Mouse (Mus musculus): ENCODE measurements around the gene Tbc1d4. TPM values are rescaled to one million over a fixed set of nuclear protein-coding genes. Genes with fewer than 3 reads are reported as not detected.

Gene Tbc1d4
- polyA plus RNA-seq (2012; rRNA removed) = 6.8 and 9.0 TPM in 2 replicates

DNA sequence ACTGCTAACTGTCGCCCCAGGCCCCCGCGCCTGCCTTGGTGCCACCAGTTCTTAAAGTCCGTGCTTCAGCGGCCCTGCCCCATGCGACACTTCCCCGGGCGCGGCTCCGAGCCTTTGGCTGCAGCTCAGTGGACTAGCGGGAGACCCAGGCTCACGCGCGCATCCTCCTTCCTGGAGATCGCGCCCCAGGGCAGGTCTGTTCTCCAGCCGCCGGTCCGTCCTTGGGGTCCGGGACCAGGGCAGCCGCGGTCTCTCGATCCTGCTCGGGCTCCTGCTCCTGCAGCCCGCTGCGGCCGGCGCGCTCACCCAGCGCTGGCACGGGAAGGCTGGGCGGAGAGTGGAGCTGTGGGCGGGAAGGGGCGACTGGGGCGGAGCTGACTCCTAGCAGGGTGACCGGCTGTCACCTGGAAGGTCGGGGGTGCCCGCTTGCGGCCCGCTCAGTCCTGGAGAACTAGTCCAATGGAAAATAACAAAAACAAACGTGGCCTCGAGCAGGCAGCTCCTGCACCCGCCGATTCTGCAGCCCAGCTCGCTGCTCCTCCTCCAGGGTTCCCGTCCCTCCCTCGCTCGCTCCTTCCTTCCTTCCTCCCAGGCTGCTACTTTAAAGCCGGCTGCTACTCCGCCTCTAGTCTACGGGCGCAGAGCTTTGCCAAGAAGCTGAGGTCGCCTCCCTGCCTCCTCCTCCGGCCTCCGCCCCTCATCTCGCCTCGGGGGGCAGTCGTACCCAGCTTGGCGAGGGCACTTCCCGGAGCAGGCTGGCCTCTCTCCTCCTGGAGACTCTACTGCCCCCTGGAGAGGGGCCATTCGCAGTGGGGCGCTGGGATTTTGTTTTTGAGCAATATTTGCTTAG is at the start of gene Tbc1d4:
Gene Tbc1d4, minus strand, starts transcription at position 673 of the 850 bp plus-strand sequence.
- DNase-seq (ENCODE audit: low read depth) = peak; percentile 91
- TF ChIP-seq CTCF (IDR thresholded peaks at IDR 0.05; ENCODE audit: borderline replicate concordance, extremely low read depth, insufficient read depth, insufficient read length) (peak; percentile 56), POLR2A (IDR thresholded peaks at IDR 0.05; ENCODE audit: borderline replicate concordance, extremely low read depth, insufficient read depth, insufficient read length, poor library complexity, severe bottlenecking) (0 out of 2 replicates have a peak, but pooled peaks have one; percentile 16)

DNA sequence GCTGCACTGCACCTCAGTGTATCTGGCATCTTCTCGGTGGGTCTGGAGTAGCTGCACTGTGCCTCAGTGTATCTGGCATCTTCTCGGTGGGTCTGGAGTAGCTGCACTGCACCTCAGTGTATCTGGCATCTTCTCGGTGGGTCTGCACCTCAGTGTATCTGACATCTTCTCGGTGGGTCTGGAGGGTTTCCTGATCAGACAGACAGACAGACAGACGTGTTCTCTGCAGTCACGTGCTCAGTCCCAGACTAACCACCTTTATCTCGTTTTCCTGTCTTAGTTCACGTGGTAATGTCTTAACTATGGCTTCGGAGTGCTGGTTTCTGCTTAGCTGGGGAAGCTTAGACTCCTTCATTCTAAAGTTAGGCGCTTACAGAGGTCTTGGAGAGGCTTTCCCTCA is 47.3 kb upstream of the Tbc1d4 start:
- no peak for DNase-seq (ENCODE audit: low read depth)
- TF ChIP-seq CTCF (IDR thresholded peaks at IDR 0.05; ENCODE audit: borderline replicate concordance, extremely low read depth, insufficient read depth, insufficient read length) (no peak), POLR2A (IDR thresholded peaks at IDR 0.05; ENCODE audit: borderline replicate concordance, extremely low read depth, insufficient read depth, insufficient read length, poor library complexity, severe bottlenecking) (no peak)

DNA sequence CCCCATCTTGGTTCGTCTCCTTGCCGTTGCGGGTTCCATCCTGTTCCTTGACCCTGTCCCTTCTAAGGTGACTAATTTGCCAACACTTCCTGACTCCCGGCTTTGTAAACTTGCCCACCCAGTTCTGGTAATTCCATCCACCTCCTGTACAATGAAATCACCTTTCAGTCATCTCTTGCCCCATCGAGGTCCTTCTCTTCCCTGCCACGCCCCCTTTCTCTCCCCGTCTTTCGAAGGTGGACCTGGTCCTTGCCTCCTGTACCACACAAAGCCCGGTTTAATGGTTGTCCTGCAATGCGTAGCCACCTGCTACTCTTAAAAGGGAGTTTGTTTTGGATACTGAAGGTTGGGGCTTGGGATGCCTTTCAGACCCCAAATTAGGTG is 45.5 kb upstream of the Tbc1d4 start:
- TF ChIP-seq POLR2A (IDR thresholded peaks at IDR 0.05; ENCODE audit: borderline replicate concordance, extremely low read depth, insufficient read depth, insufficient read length, poor library complexity, severe bottlenecking) (no peak), CTCF (IDR thresholded peaks at IDR 0.05; ENCODE audit: borderline replicate concordance, extremely low read depth, insufficient read depth, insufficient read length) (no peak)
- peak; percentile 42 for DNase-seq (ENCODE audit: low read depth)

DNA sequence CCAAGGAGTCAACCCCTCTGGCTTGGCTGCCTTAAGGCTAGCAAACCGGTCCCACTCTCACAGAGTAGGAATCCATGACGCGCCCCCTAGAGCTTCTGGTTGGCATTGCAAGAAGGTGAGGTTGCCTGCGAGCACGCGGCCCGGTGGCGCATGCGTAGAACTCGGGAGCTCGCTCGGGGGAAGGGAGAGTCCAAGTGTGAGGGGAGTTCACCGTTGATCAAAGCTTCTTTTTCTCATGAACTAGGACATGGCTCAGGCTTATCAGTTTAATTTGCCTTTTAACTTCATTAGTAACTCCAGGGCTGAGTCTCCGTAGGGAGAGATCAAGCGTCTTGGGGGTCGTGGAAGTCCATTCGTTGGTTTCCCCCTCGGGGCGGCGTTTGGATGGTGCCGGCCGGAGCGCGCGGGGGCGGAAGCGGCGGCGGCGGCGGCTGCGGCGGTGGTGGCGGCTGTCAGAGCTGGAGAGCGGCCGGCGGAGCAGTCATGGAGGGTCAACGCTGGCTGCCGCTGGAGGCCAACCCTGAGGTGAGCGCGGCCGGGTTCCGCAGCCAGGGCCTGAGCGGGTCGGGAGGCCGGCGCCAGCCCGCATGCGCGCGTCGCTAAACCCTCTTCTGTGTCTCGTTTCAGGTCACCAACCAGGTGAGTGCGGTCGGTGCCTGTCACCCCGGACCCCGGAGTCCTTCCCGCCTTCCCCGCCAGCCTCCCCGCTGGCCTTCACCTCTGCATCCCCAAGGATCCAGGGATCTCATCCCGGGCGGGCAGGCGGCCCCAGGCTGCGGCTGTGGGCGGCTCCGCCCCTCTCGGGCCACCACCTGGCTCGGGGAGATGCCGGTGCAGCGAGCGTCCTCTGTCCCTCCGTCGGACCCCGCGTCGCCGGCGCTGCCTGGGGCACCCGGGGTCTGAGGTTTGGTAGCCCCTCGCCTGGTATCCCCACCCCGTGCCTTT is 44.9 kb upstream of the Tbc1d4 start, which contains the start of gene Uchl3:
Gene Uchl3, plus strand, starts transcription at position 387 of the 945 bp plus-strand sequence.
- TF ChIP-seq POLR2A (IDR thresholded peaks at IDR 0.05; ENCODE audit: borderline replicate concordance, extremely low read depth, insufficient read depth, insufficient read length, poor library complexity, severe bottlenecking) (peak; percentile 75), CTCF (IDR thresholded peaks at IDR 0.05; ENCODE audit: borderline replicate concordance, extremely low read depth, insufficient read depth, insufficient read length) (peak; percentile 97)
- peak; percentile 97 for DNase-seq (ENCODE audit: low read depth)

DNA sequence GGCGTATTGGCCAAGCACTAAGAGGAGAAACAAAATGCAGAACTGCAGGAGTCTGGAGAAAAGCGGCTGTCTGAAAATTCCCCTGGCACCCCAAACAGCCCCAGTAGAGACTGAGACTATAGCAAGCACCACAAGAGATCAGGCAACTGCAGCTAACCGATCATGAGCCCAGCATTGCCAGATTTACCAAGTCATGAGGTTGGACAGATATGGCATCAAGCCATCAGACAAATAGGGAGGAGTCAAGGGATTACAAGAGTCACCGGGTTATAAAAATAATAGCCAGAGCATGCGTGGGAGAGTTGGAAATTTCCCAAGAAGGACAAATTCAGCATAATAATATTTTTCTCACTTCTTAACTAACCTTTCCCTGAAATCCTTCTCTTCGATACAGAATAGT is 43.6 kb upstream of the Tbc1d4 start:
- no peak for DNase-seq (ENCODE audit: low read depth)
- TF ChIP-seq POLR2A (IDR thresholded peaks at IDR 0.05; ENCODE audit: borderline replicate concordance, extremely low read depth, insufficient read depth, insufficient read length, poor library complexity, severe bottlenecking) = no peak

DNA sequence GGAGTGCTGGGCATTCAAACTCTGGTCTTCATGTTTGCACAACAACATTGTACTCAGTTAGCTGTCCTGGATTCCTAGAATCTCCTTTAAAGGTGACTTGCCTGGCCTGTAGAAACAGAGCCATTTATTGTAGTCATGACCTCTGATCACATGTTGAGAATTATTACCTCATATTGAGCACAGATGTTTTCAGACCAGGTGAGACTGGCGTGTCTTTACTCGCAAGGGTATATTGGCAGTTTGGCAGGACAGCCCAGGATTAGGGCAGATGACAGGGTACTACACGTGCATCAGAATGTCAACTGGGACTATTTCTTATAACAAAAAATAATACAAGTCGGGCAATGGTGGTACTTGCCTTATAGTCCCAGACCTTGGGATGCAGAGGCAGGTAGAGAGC is 41.6 kb upstream of the Tbc1d4 start:
- no peak for DNase-seq (ENCODE audit: low read depth)
- TF ChIP-seq CTCF (IDR thresholded peaks at IDR 0.05; ENCODE audit: borderline replicate concordance, extremely low read depth, insufficient read depth, insufficient read length) (no peak), POLR2A (IDR thresholded peaks at IDR 0.05; ENCODE audit: borderline replicate concordance, extremely low read depth, insufficient read depth, insufficient read length, poor library complexity, severe bottlenecking) (no peak)

DNA sequence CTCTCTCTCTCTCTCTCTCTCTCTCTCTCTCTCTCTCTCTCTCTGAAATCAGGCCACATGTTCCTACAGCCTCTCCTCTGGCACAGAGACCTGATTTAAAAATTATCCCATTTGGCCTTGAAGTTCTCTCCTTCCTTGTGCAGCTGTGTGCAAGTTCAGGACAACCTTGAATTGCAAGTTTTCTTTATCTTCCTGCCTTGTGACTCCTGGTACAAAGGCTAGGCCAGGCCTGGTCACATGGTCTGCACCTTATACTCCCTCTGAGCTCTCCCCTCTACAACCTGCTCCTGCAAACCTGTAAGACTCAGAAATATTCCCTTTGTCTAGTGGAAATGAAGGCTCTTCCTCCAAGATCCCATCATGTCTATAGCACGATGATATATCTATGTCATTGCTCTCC is 36.0 kb upstream of the Tbc1d4 start:
- no peak for DNase-seq (ENCODE audit: low read depth)
- no peak for TF ChIP-seq POLR2A (IDR thresholded peaks at IDR 0.05; ENCODE audit: borderline replicate concordance, extremely low read depth, insufficient read depth, insufficient read length, poor library complexity, severe bottlenecking)
- no peak for TF ChIP-seq CTCF (IDR thresholded peaks at IDR 0.05; ENCODE audit: borderline replicate concordance, extremely low read depth, insufficient read depth, insufficient read length)

DNA sequence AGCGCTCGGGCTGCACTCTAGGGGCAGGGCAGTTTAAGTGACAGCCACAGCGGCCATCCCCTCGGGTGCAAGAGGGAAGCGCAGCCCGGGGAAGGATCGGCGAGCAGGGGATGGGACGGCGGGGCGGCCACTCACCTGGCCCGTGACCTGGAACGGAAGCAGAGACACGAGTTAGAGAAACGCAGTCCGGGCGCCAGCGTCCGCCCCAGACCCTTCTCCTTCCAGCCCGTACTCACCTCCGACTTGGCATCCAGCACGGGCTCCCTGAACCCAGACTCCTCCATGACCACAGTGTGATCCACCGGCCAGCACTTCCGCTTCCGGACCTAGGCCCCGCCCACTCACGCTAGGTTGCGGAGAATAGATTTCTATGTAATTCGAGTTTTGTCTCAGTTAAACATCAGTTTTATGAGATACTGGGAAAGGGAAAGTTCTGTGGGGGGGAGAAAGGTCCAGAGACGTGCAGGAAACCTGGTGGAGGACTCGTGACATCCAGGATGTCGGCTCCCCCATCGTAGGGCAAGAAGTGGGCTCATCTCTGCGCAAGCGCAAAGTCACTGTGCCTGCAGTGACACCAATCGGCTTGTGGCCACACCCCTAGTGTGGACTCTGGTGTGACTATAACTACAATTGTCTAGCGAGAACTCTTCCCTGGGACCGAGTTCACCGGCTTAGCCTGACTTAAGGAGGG is 31.3 kb upstream of the Tbc1d4 start, which contains the start of gene Commd6:
Gene Commd6, minus strand, starts transcription at position 534 of the 691 bp plus-strand sequence.
- TF ChIP-seq CTCF (IDR thresholded peaks at IDR 0.05; ENCODE audit: borderline replicate concordance, extremely low read depth, insufficient read depth, insufficient read length) = no peak
- TF ChIP-seq POLR2A (IDR thresholded peaks at IDR 0.05; ENCODE audit: borderline replicate concordance, extremely low read depth, insufficient read depth, insufficient read length, poor library complexity, severe bottlenecking) = peak; percentile 53; the same call in 1 of the 2 replicates
- peak; percentile 98 for DNase-seq (ENCODE audit: low read depth)

DNA sequence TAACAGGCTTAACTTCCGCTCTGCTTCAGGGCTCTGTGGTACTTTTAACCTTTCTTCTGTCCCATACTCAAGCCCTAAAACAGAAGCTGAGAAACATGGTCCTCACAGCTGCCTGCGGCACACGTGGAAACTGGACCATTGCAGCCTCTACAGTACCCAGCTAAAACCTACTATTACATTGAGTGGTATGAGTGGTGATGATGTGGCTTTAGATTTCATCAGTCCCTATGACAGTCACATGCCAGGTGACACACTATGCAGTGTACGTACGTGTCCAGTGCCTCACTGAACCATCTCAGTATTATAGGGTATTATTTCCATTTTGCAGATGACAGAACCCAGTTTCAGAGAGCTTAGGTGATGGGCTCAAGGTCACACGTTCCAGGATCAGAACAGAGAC is 28.4 kb upstream of the Tbc1d4 start:
- DNase-seq (ENCODE audit: low read depth) = no peak
- TF ChIP-seq POLR2A (IDR thresholded peaks at IDR 0.05; ENCODE audit: borderline replicate concordance, extremely low read depth, insufficient read depth, insufficient read length, poor library complexity, severe bottlenecking) (no peak), CTCF (IDR thresholded peaks at IDR 0.05; ENCODE audit: borderline replicate concordance, extremely low read depth, insufficient read depth, insufficient read length) (no peak)

DNA sequence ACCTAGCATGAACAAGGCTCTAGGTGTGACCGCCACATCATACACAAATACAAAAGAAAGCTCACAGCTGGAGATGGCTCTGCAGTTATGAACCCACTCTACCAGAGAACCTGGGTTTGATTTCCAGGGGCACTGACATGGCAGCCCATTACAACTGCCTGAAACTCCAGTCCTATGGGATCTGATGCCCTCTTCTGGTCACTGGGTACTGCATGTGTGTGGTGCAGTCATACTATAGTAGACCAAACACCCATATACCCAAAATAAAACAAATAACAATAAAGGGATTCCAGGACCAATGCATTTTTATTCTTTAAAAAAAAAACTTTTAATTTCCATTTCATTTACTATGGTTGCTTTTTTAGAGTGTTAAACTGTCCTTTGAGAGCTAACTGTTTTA is 26.8 kb upstream of the Tbc1d4 start:
- no peak for TF ChIP-seq POLR2A (IDR thresholded peaks at IDR 0.05; ENCODE audit: borderline replicate concordance, extremely low read depth, insufficient read depth, insufficient read length, poor library complexity, severe bottlenecking)
- TF ChIP-seq CTCF (IDR thresholded peaks at IDR 0.05; ENCODE audit: borderline replicate concordance, extremely low read depth, insufficient read depth, insufficient read length) = peak; percentile 18; the same call in 1 of the 2 replicates
- DNase-seq (ENCODE audit: low read depth) = no peak

Data from brain, embryonic 14.5 days (tissue).